ENCODE assay signal across 8 mouse cellular contexts in the genomic region with DNA sequence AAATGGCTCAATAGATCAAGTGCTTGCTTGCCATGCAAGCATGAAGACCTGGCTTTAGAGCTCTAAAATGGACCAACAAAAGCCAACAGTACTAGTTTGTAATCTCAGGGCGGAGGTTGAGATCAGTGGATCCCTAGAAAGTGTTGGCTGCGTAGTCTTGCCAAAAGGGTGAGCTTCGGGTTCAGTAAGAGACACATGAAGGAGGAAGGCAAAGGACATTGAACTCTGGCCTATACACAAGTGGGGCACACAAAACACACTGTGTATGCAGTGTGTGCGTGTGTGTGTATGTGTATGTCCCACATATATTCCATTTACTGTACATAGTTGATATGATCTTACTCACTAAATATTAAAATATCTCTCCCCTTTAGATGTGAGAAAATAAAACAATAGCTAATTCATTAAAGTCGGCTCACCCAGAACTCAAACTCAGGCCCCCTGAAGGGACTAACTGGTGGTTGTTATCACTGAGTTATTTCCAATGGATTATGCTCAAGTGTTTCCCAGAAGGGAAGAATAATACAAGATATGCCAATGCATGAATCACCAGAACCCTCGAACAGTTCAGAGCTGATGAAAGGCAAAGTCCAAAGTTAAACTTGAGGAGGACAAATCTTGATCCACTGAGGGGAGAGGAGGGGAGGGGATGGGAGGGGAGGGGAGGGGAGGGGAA. TPM values are rescaled to one million over a fixed set of nuclear protein-coding genes. Genes with fewer than 3 reads are reported as not detected.
DNase-seq lines count a peak whose midpoint lies in the region; ATAC-seq and TF ChIP-seq lines count a peak whose summit lies in the region.
"Had no signal": no experiment of that assay in that cellular context is flagged by ENCODE, and none has a peak within 500 bp of the region (broad histone marks: within the 10 kb centered on the region; RNA-seq: fewer than 3 reads in every experiment).

No protein-coding gene starts in this region.

- H3K27me3 ChIP-seq in ES-Bruce4 (ENCODE audit: control insufficient read depth, insufficient read depth, low read length, poor library complexity, severe bottlenecking) = no peaks in the 10 kb centered on the region
- H3K27me3 ChIP-seq in heart, postnatal 0 days (ENCODE audit: control insufficient read depth, insufficient read depth, low read length) = no peaks in the 10 kb centered on the region
- H3K27me3 ChIP-seq in liver, postnatal 0 days (ENCODE audit: insufficient read depth, low read length) = no peaks in the 10 kb centered on the region

- TF ChIP-seq CTCF in ES-Bruce4 (IDR thresholded peaks at IDR 0.05; ENCODE audit: low read depth, low read length) = no peak
- TF ChIP-seq CTCF in heart, postnatal 0 days (IDR thresholded peaks at IDR 0.05; ENCODE audit: low read depth) = no peak
- no peak for TF ChIP-seq CTCF in liver, postnatal 0 days (IDR thresholded peaks at IDR 0.05; ENCODE audit: low read depth)

- TF ChIP-seq POLR2A in ES-Bruce4 (IDR thresholded peaks at IDR 0.05; ENCODE audit: insufficient read depth, low read length) = no peak

- peak overlapping the region; percentile 31; the same call in 1 of the 2 replicates for H3K4me3 ChIP-seq in ES-Bruce4 (ENCODE audit: low read depth, low read length)
- H3K4me3 ChIP-seq in heart, postnatal 0 days (ENCODE audit: low read depth, low read length) = peak overlapping the region; percentile 53
- peak overlapping the region; percentile 39; the same call in 1 of the 2 replicates for H3K4me3 ChIP-seq in liver, postnatal 0 days (ENCODE audit: low read depth, low read length)

- intact Hi-C loops in left cerebral cortex, postnatal 14 days (cut with DNase I) = loop anchor here (1.0 kb wide), 1 partner anchor 56 kb away; no protein-coding TSS in a partner anchor

- no peaks in the 10 kb centered on the region for H3K36me3 ChIP-seq in ES-Bruce4 (ENCODE audit: control insufficient read depth, insufficient read depth, low read length, poor library complexity, severe bottlenecking)
- H3K36me3 ChIP-seq in heart, postnatal 0 days (replicated peaks; ENCODE audit: control insufficient read depth, insufficient read depth, low read length) = no peaks in the 10 kb centered on the region
- no peaks in the 10 kb centered on the region for H3K36me3 ChIP-seq in liver, postnatal 0 days (replicated peaks; ENCODE audit: insufficient read depth, low read length)

- no peak overlapping the region for H3K27ac ChIP-seq in ES-Bruce4 (ENCODE audit: insufficient read depth, low read length)
- peak overlapping the region; percentile 95 for H3K27ac ChIP-seq in heart, postnatal 0 days (ENCODE audit: low read depth)
- H3K27ac ChIP-seq in liver, postnatal 0 days (ENCODE audit: low read depth) = peak overlapping the region; percentile 83

- no peaks in the 10 kb centered on the region for H3K4me1 ChIP-seq in ES-Bruce4 (ENCODE audit: control insufficient read depth, insufficient read depth, low read length)
- H3K4me1 ChIP-seq in heart, postnatal 0 days (ENCODE audit: control insufficient read depth, insufficient read depth) = peaks cover 40% of the 10 kb centered on the region
- H3K4me1 ChIP-seq in liver, postnatal 0 days (ENCODE audit: insufficient read depth) = peaks cover 46% of the 10 kb centered on the region

- TF ChIP-seq EP300 in ES-Bruce4 (IDR thresholded peaks at IDR 0.05; ENCODE audit: insufficient read depth, low read depth, low read length) = no peak
- TF ChIP-seq EP300 in heart, postnatal 0 days (IDR thresholded peaks at IDR 0.05; ENCODE audit: low read depth) = no peak
- TF ChIP-seq EP300 in liver, postnatal 0 days (IDR thresholded peaks at IDR 0.05; ENCODE audit: low read depth) = no peak

- 53% methylated on average over 6 of the region's 6 CpGs for WGBS in heart, postnatal 0 days
- WGBS in liver, postnatal 0 days (ENCODE audit: insufficient replicate concordance) = 43% methylated on average over 6 of the region's 6 CpGs

- peak; percentile 44 for DNase-seq in 3T3-L1 (ENCODE audit: low read depth, low spot score)
- DNase-seq in heart, postnatal 0 days (ENCODE audit: low spot score) = no peak
- DNase-seq in liver, postnatal 0 days = no peak
- DNase-seq in adrenal gland, postnatal 4 days (ENCODE audit: low spot score in 2 of 2) = no peak
- no peak for DNase-seq in left cerebral cortex, postnatal 14 days (ENCODE audit: low spot score in 2 of 2)
- no peak for DNase-seq in thymus, postnatal 25 days
- DNase-seq: layer of hippocampus, adult 9-11 months had no signal

- no peaks in the 10 kb centered on the region for H3K9me3 ChIP-seq in ES-Bruce4 (replicated peaks; ENCODE audit: control insufficient read depth, insufficient read depth, low read length, poor library complexity, severe bottlenecking)
- no peaks in the 10 kb centered on the region for H3K9me3 ChIP-seq in heart, postnatal 0 days (replicated peaks; ENCODE audit: control insufficient read depth, low read length)
- H3K9me3 ChIP-seq in liver, postnatal 0 days (ENCODE audit: low read length) = no peaks in the 10 kb centered on the region

- ATAC-seq in heart, postnatal 0 days (ENCODE audit: insufficient read depth, low read depth) = no peak
- no peak for ATAC-seq in liver, postnatal 0 days

- H3K9ac ChIP-seq in ES-Bruce4 (ENCODE audit: low read depth, poor library complexity, severe bottlenecking) = peak overlapping the region; percentile 67
- H3K9ac ChIP-seq in heart, postnatal 0 days (replicated peaks; ENCODE audit: low read depth, low read length) = peak overlapping the region; percentile 57; the same call in 1 of the 2 replicates
- H3K9ac ChIP-seq in liver, postnatal 0 days (replicated peaks) = peak overlapping the region; percentile 62; the same call in 1 of the 2 replicates

- H3K4me2 ChIP-seq in heart, postnatal 0 days (ENCODE audit: low read depth, low read length) = peak overlapping the region; percentile 67
- H3K4me2 ChIP-seq in liver, postnatal 0 days (ENCODE audit: low read depth, low read length) = peak overlapping the region; percentile 72

RNA-seq across cellular contexts. Expression of a gene that starts 57.3 kb away (rescaled TPM):
- 30.9 and 31.7 TPM in 2 replicates for polyA plus RNA-seq in ES-Bruce4 (2011; ENCODE audit: insufficient read depth, insufficient read length, low read depth, missing spikeins)
- total RNA-seq in heart, postnatal 0 days (2014; rRNA removed; ENCODE audit: low replicate concordance) = 82.7 and 125 TPM in 2 replicates
- polyA plus RNA-seq in heart, postnatal 0 days (2015; fragmentation: Nextera tagmentation; extraction: Ambion mirVana) = 50.2 and 51.4 TPM in 2 replicates
- 28.9 and 31.3 TPM in 2 replicates for polyA plus RNA-seq in liver, postnatal 0 days (2015; fragmentation: Nextera tagmentation; extraction: Ambion mirVana)
- 100 to 1,000 TPM; 111 to 112 TPM for total RNA-seq in adrenal gland, postnatal 4 days (2021)
- 10 to 100 TPM; 45.3 to 48.9 TPM for total RNA-seq in left cerebral cortex, postnatal 14 days (2021)
